Mouse (Mus musculus) intestine, embryonic 14.5 days (tissue): ENCODE data around the gene Sstr3. TPM values are rescaled to one million over a fixed set of nuclear protein-coding genes. Genes with fewer than 3 reads are reported as not detected.
A peak's percentile ranks its signal among the peaks of the same experiment; 100 is the strongest.

ENCODE experiments used
- ATAC-seq: fragments of 200-750 bp; cut with Nextera tagmentation; replicated peaks from 2 replicates; pipeline ENCODE4 v1.8.0; 2017; ENCODE audit warnings: low read depth, moderate number of reproducible peaks, moderate TSS enrichment, moderate library complexity; ENCODE audit not compliant: low FRiP score, low TSS enrichment
- DNase-seq: peaks from one replicate; pipeline ENCODE4 v3.0.0-alpha.2; 2018; ENCODE audit warnings: low spot score
- H3K27ac ChIP-seq: fragments of 300-500 bp; sonication (generic); 2 replicates; pipeline ENCODE4 v1.5.1; 2014; ENCODE audit warnings: low read depth, mild to moderate bottlenecking, control low read depth
- H3K27me3 ChIP-seq: fragments of 300-500 bp; sonication (generic); replicated peaks from 2 replicates; pipeline ENCODE4 v1.6.1; 2014; ENCODE audit warnings: low read length, control low read depth; ENCODE audit not compliant: control insufficient read depth, insufficient read depth
- H3K36me3 ChIP-seq: fragments of 300-500 bp; sonication (generic); 2 replicates; pipeline ENCODE4 v1.6.1; 2014; ENCODE audit warnings: low read length, control low read depth; ENCODE audit not compliant: control insufficient read depth, insufficient read depth
- H3K4me1 ChIP-seq: fragments of 300-500 bp; sonication (generic); replicated peaks from 2 replicates; pipeline ENCODE4 v1.6.1; 2014; ENCODE audit warnings: low read length, control low read depth, mixed read lengths; ENCODE audit not compliant: control insufficient read depth, insufficient read depth
- H3K4me2 ChIP-seq: fragments of 300-500 bp; sonication (generic); 2 replicates; pipeline ENCODE4 v1.6.1; 2014; ENCODE audit warnings: low read length
- H3K4me3 ChIP-seq: fragments of 300-500 bp; sonication (generic); 2 replicates; pipeline ENCODE4 v1.5.1; 2014; ENCODE audit warnings: low read depth, low read length, control low read depth, mixed read lengths
- H3K9ac ChIP-seq: fragments of 300-500 bp; sonication (generic); 2 replicates; pipeline ENCODE4 v1.6.1; 2014; ENCODE audit warnings: mild to moderate bottlenecking, low read length
- H3K9me3 ChIP-seq: fragments of 300-500 bp; sonication (generic); 2 replicates; pipeline ENCODE4 v1.6.1; 2016; ENCODE audit warnings: low read length, control low read depth; ENCODE audit not compliant: control insufficient read depth
- WGBS: fragments of 180-500 bp; shearing (Covaris S2); extraction: QIAGEN DNeasy Blood & Tissue Kit; methylation state at CpG from one replicate; pipeline ENCODE4 v1.1.7; 2014; 5-methylcytosine and 5-hydroxymethylcytosine counted together
- polyA plus RNA-seq: library from polyadenylated mRNA; unstranded; fragments of >200 nt; fragmentation: Nextera tagmentation; extraction: Ambion mirVana; gene quantifications from 2 replicates; pipeline ENCODE4 v1.2.1, GENCODE M21; 2014

Gene Sstr3
- polyA plus RNA-seq, 1 experiment from 2014 or later, result 0.22 TPM

GRCm38 (mm10) chr15:78567608-78568120 is 23.2 kb upstream of the Sstr3 start:
- H3K4me3 ChIP-seq, result no peak overlapping the region
- no peak overlapping the region for H3K4me2 ChIP-seq
- H3K36me3 ChIP-seq, result no peaks in the 10 kb centered on the region
- H3K4me1 ChIP-seq, result no peaks in the 10 kb centered on the region
- DNase-seq (no peak), ATAC-seq (no peak)
- 66% methylated on average over 9 of the region's 9 CpGs for WGBS
- no peaks in the 10 kb centered on the region for H3K27me3 ChIP-seq
- H3K9ac ChIP-seq, result no peak overlapping the region
- H3K27ac ChIP-seq, result no peak overlapping the region
- H3K9me3 ChIP-seq, result no peaks in the 10 kb centered on the region

GRCm38 (mm10) chr15:78564764-78565435 is 20.4 kb upstream of the Sstr3 start:
- ATAC-seq, result no peak
- Histone ChIP-seq H3K36me3 (no peaks in the 10 kb centered on the region), H3K9ac (no peak overlapping the region), H3K4me1 (no peaks in the 10 kb centered on the region), H3K4me3 (no peak overlapping the region), H3K27me3 (no peaks in the 10 kb centered on the region), H3K4me2 (no peak overlapping the region), H3K27ac (no peak overlapping the region), H3K9me3 (no peaks in the 10 kb centered on the region)
- WGBS, result 65% methylated on average over 11 of the region's 11 CpGs
- DNase-seq, result no peak

- Histone ChIP-seq H3K4me1 (no peaks in the 10 kb centered on the region), H3K9me3 (no peaks in the 10 kb centered on the region), H3K27me3 (no peaks in the 10 kb centered on the region), H3K27ac (no peak overlapping the region), H3K4me2 (no peak overlapping the region), H3K9ac (no peak overlapping the region), H3K4me3 (no peak overlapping the region), H3K36me3 (no peaks in the 10 kb centered on the region)
- ATAC-seq, result no peak
- no peak for DNase-seq
- 75% methylated on average over 5 of the region's 5 CpGs for WGBS
Observed at GRCm38 (mm10) chr15:78563937-78564336, 19.5 kb upstream of the Sstr3 start.

GRCm38 (mm10) chr15:78563344-78563743 is 18.9 kb upstream of the Sstr3 start:
- Histone ChIP-seq H3K4me2 (no peak overlapping the region), H3K27ac (no peak overlapping the region), H3K9me3 (no peaks in the 10 kb centered on the region), H3K4me1 (no peaks in the 10 kb centered on the region), H3K9ac (no peak overlapping the region), H3K4me3 (no peak overlapping the region), H3K27me3 (no peaks in the 10 kb centered on the region), H3K36me3 (no peaks in the 10 kb centered on the region)
- no peak for ATAC-seq
- 91% methylated on average over 3 of the region's 3 CpGs for WGBS
- DNase-seq, result no peak

- no peaks in the 10 kb centered on the region for H3K27me3 ChIP-seq
- DNase-seq (no peak), ATAC-seq (no peak)
- H3K27ac ChIP-seq, result no peak overlapping the region
- no peaks in the 10 kb centered on the region for H3K4me1 ChIP-seq
- H3K36me3 ChIP-seq, result no peaks in the 10 kb centered on the region
- H3K9me3 ChIP-seq, result no peaks in the 10 kb centered on the region
- H3K4me3 ChIP-seq, result no peak overlapping the region
- no peak overlapping the region for H3K4me2 ChIP-seq
- no peak overlapping the region for H3K9ac ChIP-seq
- 62% methylated on average over 11 of the region's 11 CpGs for WGBS
Observed at GRCm38 (mm10) chr15:78559141-78559979, 14.9 kb upstream of the Sstr3 start.

GRCm38 (mm10) chr15:78557693-78558535 is 13.4 kb upstream of the Sstr3 start:
- Histone ChIP-seq H3K4me1 (no peaks in the 10 kb centered on the region), H3K36me3 (no peaks in the 10 kb centered on the region), H3K4me2 (no peak overlapping the region), H3K27me3 (no peaks in the 10 kb centered on the region), H3K9me3 (no peaks in the 10 kb centered on the region), H3K27ac (no peak overlapping the region), H3K9ac (no peak overlapping the region), H3K4me3 (no peak overlapping the region)
- ATAC-seq, result no peak
- 66% methylated on average over 10 of the region's 10 CpGs for WGBS
- no peak for DNase-seq

GRCm38 (mm10) chr15:78554545-78555313 is 10.2 kb upstream of the Sstr3 start:
- no peaks in the 10 kb centered on the region for H3K4me1 ChIP-seq
- no peak overlapping the region for H3K4me3 ChIP-seq
- H3K9ac ChIP-seq, result no peak overlapping the region
- DNase-seq (no peak), ATAC-seq (no peak)
- no peaks in the 10 kb centered on the region for H3K36me3 ChIP-seq
- WGBS, result 53% methylated on average over 25 of the region's 25 CpGs
- H3K27ac ChIP-seq, result no peak overlapping the region
- 0 out of 2 replicates have a peak, but pooled peaks cover 3% of the 10 kb centered on the region for H3K9me3 ChIP-seq
- H3K27me3 ChIP-seq, result no peaks in the 10 kb centered on the region
- peak overlapping the region; percentile 33 for H3K4me2 ChIP-seq
